Mouse (Mus musculus) stomach, postnatal 0 days (tissue): ENCODE measurements around the gene Lrrc3c. TPM values are rescaled to one million over a fixed set of nuclear protein-coding genes. Genes with fewer than 3 reads are reported as not detected.
A peak's percentile ranks its signal among the peaks of the same experiment; 100 is the strongest.

ENCODE experiments used
- ATAC-seq: fragments of 200-750 bp; cut with Nextera tagmentation; 2 replicates; pipeline ENCODE4 v1.8.0; 2017; ENCODE audit not compliant: low FRiP score, low TSS enrichment
- DNase-seq: peaks from one replicate; pipeline ENCODE4 v3.0.0-alpha.2; 2016; ENCODE audit warnings: low spot score
- H3K27ac ChIP-seq: fragments of 300-500 bp; sonication (generic); replicated peaks from 2 replicates; pipeline ENCODE4 v1.5.1; 2014; ENCODE audit warnings: mild to moderate bottlenecking, control low read depth
- H3K27me3 ChIP-seq: fragments of 300-500 bp; sonication (generic); 2 replicates; pipeline ENCODE4 v1.6.1; 2014; ENCODE audit warnings: low read length; ENCODE audit not compliant: control insufficient read depth, insufficient read depth
- H3K36me3 ChIP-seq: fragments of 300-500 bp; sonication (generic); 2 replicates; pipeline ENCODE4 v1.6.1; 2014; ENCODE audit warnings: low read length, mixed read lengths; ENCODE audit not compliant: control insufficient read depth, insufficient read depth
- H3K4me1 ChIP-seq: fragments of 300-500 bp; sonication (generic); replicated peaks from 2 replicates; pipeline ENCODE4 v1.6.1; 2014; ENCODE audit warnings: antibody characterized with exemption; ENCODE audit not compliant: control insufficient read depth, insufficient read depth
- H3K4me2 ChIP-seq: fragments of 300-500 bp; sonication (generic); replicated peaks from 2 replicates; pipeline ENCODE4 v1.6.1; 2014; ENCODE audit warnings: low read depth, mild to moderate bottlenecking, control low read depth, moderate library complexity
- H3K4me3 ChIP-seq: fragments of 300-500 bp; sonication (generic); 2 replicates; pipeline ENCODE4 v1.5.1; 2014; ENCODE audit warnings: low read depth, low read length, control low read depth
- H3K9ac ChIP-seq: fragments of 300-500 bp; sonication (generic); 2 replicates; pipeline ENCODE4 v1.6.1; 2014; ENCODE audit warnings: mild to moderate bottlenecking, low read length, control low read depth, mixed read lengths
- H3K9me3 ChIP-seq: fragments of 300-500 bp; sonication (generic); 2 replicates; pipeline ENCODE4 v1.6.1; 2016; ENCODE audit warnings: low read length; ENCODE audit not compliant: control insufficient read depth
- CTCF ChIP-seq: IDR thresholded peaks from 2 replicates; pipeline ENCODE4 v1.5.1; 2016; ENCODE audit warnings: antibody characterized with exemption, low read depth, mild to moderate bottlenecking, moderate library complexity
- EP300 ChIP-seq: optimal IDR thresholded peaks from 2 replicates; pipeline ENCODE3; 2016; ENCODE audit warnings: antibody characterized with exemption
- WGBS: fragments of 180-500 bp; shearing (Covaris S2); extraction: QIAGEN DNeasy Blood & Tissue Kit; methylation state at CpG from one replicate; pipeline ENCODE4 v1.1.7; 2014; 5-methylcytosine and 5-hydroxymethylcytosine counted together
- polyA plus RNA-seq: library from polyadenylated mRNA; unstranded; fragments of >200 nt; fragmentation: Nextera tagmentation; extraction: Ambion mirVana; gene quantifications from 2 replicates; pipeline ENCODE4 v1.2.1, GENCODE M21; 2015

Gene Lrrc3c
- polyA plus RNA-seq, 1 experiment from 2014 or later, result not detected

DNA sequence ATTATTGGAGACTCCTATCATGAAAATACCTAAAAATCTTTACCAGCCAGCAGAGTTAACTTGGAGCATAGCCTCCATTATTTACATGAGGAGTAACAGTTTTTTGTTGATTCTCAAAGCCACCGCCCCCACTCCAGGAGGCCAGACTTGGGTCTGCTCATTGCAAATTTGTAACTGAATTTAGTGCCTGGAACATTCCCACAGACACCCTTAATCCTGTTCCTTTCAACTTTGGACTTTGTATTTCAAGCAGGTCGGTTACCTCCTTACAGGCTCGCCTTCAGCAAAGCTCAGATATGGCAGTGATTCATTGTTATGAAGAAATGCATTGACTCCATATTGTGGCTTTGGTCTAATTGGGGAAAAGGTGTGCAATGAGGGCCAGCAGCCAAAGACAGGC is 46.7 kb downstream of the Lrrc3c start:
- H3K27me3 ChIP-seq, result no peaks in the 10 kb centered on the region
- no peak for TF ChIP-seq CTCF
- TF ChIP-seq EP300, result no peak
- H3K9ac ChIP-seq, result no peak overlapping the region
- DNase-seq (no peak), ATAC-seq (peak; percentile 83)
- H3K27ac ChIP-seq, result no peak overlapping the region
- no peak overlapping the region for H3K4me3 ChIP-seq
- no peak overlapping the region for H3K4me2 ChIP-seq
- WGBS, result 60% methylated on average over 3 of the region's 3 CpGs
- H3K4me1 ChIP-seq, result no peaks in the 10 kb centered on the region
- H3K36me3 ChIP-seq, result no peaks in the 10 kb centered on the region
- H3K9me3 ChIP-seq, result no peaks in the 10 kb centered on the region

DNA sequence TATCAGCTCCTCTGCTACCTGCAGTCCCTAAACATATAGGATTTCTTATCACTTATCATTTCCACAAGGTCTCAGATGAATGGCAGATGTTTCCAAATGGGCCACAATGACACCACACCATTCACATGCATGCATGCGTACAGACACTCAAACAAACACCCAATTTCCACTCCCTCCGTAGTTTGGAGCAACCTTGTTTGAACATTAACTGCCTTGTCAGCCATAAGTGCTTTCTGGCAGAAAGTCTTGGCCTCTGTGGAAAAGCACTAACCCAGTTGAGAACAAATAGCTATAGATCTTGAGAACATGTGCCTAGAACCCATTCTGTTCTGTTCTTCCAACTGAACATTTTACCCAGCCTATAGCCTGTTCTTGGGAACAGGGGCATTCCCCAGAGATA is 47.9 kb downstream of the Lrrc3c start:
- H3K4me3 ChIP-seq, result no peak overlapping the region
- no peak overlapping the region; the same call in 1 of the 2 replicates for H3K27ac ChIP-seq
- no peak overlapping the region for H3K9ac ChIP-seq
- H3K36me3 ChIP-seq, result no peaks in the 10 kb centered on the region
- no peaks in the 10 kb centered on the region for H3K27me3 ChIP-seq
- no peak for DNase-seq
- ATAC-seq, result no peak
- no peaks in the 10 kb centered on the region for H3K4me1 ChIP-seq
- 50% methylated on average over 2 of the region's 2 CpGs for WGBS
- no peak overlapping the region for H3K4me2 ChIP-seq
- TF ChIP-seq CTCF (no peak), EP300 (no peak)
- no peaks in the 10 kb centered on the region for H3K9me3 ChIP-seq

DNA sequence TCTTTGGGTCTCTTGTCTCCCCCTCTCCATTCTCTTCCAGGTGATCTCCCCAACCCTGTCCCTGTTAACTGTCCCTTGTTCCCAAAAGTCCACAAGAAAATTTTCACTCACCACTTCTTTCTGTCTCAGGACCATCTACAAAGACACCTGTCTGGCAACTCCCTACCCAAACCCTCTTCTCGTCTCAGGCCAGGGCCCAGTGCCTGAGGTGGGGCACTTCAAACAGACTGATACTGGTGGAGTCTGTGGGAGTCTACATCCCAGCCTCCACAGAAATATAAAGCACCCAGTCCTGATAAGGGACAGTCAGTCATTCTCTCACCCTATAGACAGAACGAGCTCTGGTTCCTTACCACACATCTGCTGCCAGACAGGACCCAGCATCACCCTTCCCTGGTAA is 48.4 kb downstream of the Lrrc3c start, which contains the start of gene Gsdma2:
Gene Gsdma2, plus strand, starts transcription at position 301 of the 400 bp plus-strand sequence.
- H3K27me3 ChIP-seq, result no peaks in the 10 kb centered on the region
- no peak for DNase-seq
- 38% methylated on average over 2 of the region's 2 CpGs for WGBS

More for the DNA sequence above, 48.4 kb downstream of the Lrrc3c start, which contains the start of gene Gsdma2:
- 0 out of 2 replicates have a peak, but pooled peaks have one; percentile 21 for ATAC-seq
- TF ChIP-seq CTCF, result no peak
- TF ChIP-seq EP300, result no peak
- Histone ChIP-seq H3K4me1 (no peaks in the 10 kb centered on the region), H3K9me3 (no peaks in the 10 kb centered on the region), H3K4me2 (no peak within 1 kb of the TSS), H3K4me3 (no peak within 1 kb of the TSS), H3K36me3 (no peaks in the 10 kb centered on the region), H3K27ac (no peak within 1 kb of the TSS; the same call in 1 of the 2 replicates), H3K9ac (no peak within 1 kb of the TSS)

Other genes with a start within 250 kb of the Lrrc3c start
- 6.9 and 7.0 TPM in 2 replicates for gene Ppp1r1b, start 249.9 kb upstream of the Lrrc3c start, polyA plus RNA-seq
- 24.9 TPM in 2 replicates for gene Stard3, start 239.9 kb upstream of the Lrrc3c start, polyA plus RNA-seq
- gene Tcap, start 214.5 kb upstream of the Lrrc3c start, polyA plus RNA-seq, result 0.13 and 0.38 TPM in 2 replicates
- gene Pnmt, start 211.8 kb upstream of the Lrrc3c start, polyA plus RNA-seq, result not detected in 2 replicates
- 11.0 and 13.4 TPM in 2 replicates for gene Pgap3, start 197.8 kb upstream of the Lrrc3c start, polyA plus RNA-seq
- gene Erbb2, start 185.8 kb upstream of the Lrrc3c start, polyA plus RNA-seq, result 26.9 and 30.7 TPM in 2 replicates
- gene Mien1, start 159.3 kb upstream of the Lrrc3c start, polyA plus RNA-seq, result 133 and 142 TPM in 2 replicates
- 23.0 and 23.8 TPM in 2 replicates for gene Grb7, start 151.9 kb upstream of the Lrrc3c start, polyA plus RNA-seq
- gene Ikzf3, start 52.3 kb upstream of the Lrrc3c start, polyA plus RNA-seq, result 0.15 and 0.19 TPM in 2 replicates
- 0.10 and 0.16 TPM in 2 replicates for gene Zpbp2, start 47.2 kb upstream of the Lrrc3c start, polyA plus RNA-seq
- 31.1 TPM in 2 replicates for gene Ormdl3, start 10.9 kb upstream of the Lrrc3c start, polyA plus RNA-seq
- 0.81 and 0.82 TPM in 2 replicates for gene Gm12355, start 27.4 kb downstream of the Lrrc3c start, polyA plus RNA-seq
- not detected in 2 replicates for gene Gsdma3, start 28.1 kb downstream of the Lrrc3c start, polyA plus RNA-seq
- gene Gsdma2, start 48.5 kb downstream of the Lrrc3c start, polyA plus RNA-seq, result 81.0 and 91.9 TPM in 2 replicates
- gene Gsdma, start 66.1 kb downstream of the Lrrc3c start, polyA plus RNA-seq, result 79.6 and 83.7 TPM in 2 replicates
- 120 and 122 TPM in 2 replicates for gene Psmd3, start 84.3 kb downstream of the Lrrc3c start, polyA plus RNA-seq
- gene Csf3, start 103.0 kb downstream of the Lrrc3c start, polyA plus RNA-seq, result 0.08 and 0.11 TPM in 2 replicates
- 16.5 and 18.7 TPM in 2 replicates for gene Med24, start 131.1 kb downstream of the Lrrc3c start, polyA plus RNA-seq
- 24.0 and 24.5 TPM in 2 replicates for gene Thra, start 142.3 kb downstream of the Lrrc3c start, polyA plus RNA-seq
- gene Nr1d1, start 177.0 kb downstream of the Lrrc3c start, polyA plus RNA-seq, result 7.5 and 7.9 TPM in 2 replicates
- gene Msl1, start 197.2 kb downstream of the Lrrc3c start, polyA plus RNA-seq, result 11.3 and 13.8 TPM in 2 replicates
- gene Casc3, start 206.6 kb downstream of the Lrrc3c start, polyA plus RNA-seq, result 12.4 and 14.8 TPM in 2 replicates
- gene Rapgefl1, start 238.5 kb downstream of the Lrrc3c start, polyA plus RNA-seq, result 6.9 and 7.7 TPM in 2 replicates